ENCODE assay signal across 11 mouse cellular contexts in genomic region chr5:111935381-111936134, GRCm38 (mm10).
DNase-seq lines count a peak whose midpoint lies in the region; ATAC-seq and TF ChIP-seq lines count a peak whose summit lies in the region.
"Had no signal": no experiment of that assay in that cellular context is flagged by ENCODE, and none has a peak within 500 bp of the region (broad histone marks: within the 10 kb centered on the region; RNA-seq: fewer than 3 reads in every experiment).

No protein-coding gene starts in this region.

- H3K4me2 ChIP-seq in heart, embryonic 12.5 days: no peak overlapping the region
- no peak overlapping the region for H3K4me2 ChIP-seq in hindbrain, postnatal 0 days (ENCODE audit: low read depth, low read length)
- H3K4me2 ChIP-seq: heart, embryonic 13.5 days; kidney, embryonic 15.5 days had no signal

- H3K4me3 ChIP-seq in heart, embryonic 12.5 days: no peak overlapping the region
- H3K4me3 ChIP-seq in hindbrain, postnatal 0 days (ENCODE audit: low read length): no peak overlapping the region
- H3K4me3 ChIP-seq: heart, embryonic 13.5 days; kidney, embryonic 15.5 days had no signal

- H3K27ac ChIP-seq in heart, embryonic 12.5 days (ENCODE audit: poor library complexity, severe bottlenecking): no peak overlapping the region
- no peak overlapping the region for H3K27ac ChIP-seq in hindbrain, postnatal 0 days
- H3K27ac ChIP-seq: heart, embryonic 13.5 days; kidney, embryonic 15.5 days had no signal

- no peak for ATAC-seq in heart, embryonic 12.5 days (ENCODE audit: insufficient number of reproducible peaks, low FRiP score)
- ATAC-seq in hindbrain, postnatal 0 days: peak; percentile 93

- H3K27me3 ChIP-seq in heart, embryonic 12.5 days (replicated peaks): peaks cover 84% of the 10 kb centered on the region
- no peaks in the 10 kb centered on the region for H3K27me3 ChIP-seq in hindbrain, postnatal 0 days (ENCODE audit: insufficient read depth, low read length)
- H3K27me3 ChIP-seq: kidney, embryonic 15.5 days had no signal

- DNase-seq in heart, adult 8-10 months (ENCODE audit: low spot score): peak; percentile 11
- peak; percentile 34 for DNase-seq in Muller cell, postnatal 12 days (ENCODE audit: inconsistent ontology term)
- DNase-seq in cerebellum, adult 9-11 months: peak; percentile 93
- DNase-seq in hindbrain, postnatal 0 days (ENCODE audit: low spot score): peak; percentile 83
- DNase-seq in ovary, postnatal 14 days (ENCODE audit: low spot score): no peak
- DNase-seq in left cerebral cortex, adult 9 months (ENCODE audit: low spot score in 2 of 2): no peak
- DNase-seq in left cerebral cortex, postnatal 14 days (ENCODE audit: low spot score in 2 of 2): no peak
- DNase-seq: thymus, postnatal 25 days had no signal

- H3K36me3 ChIP-seq in heart, embryonic 12.5 days: no peaks in the 10 kb centered on the region
- no peaks in the 10 kb centered on the region for H3K36me3 ChIP-seq in hindbrain, postnatal 0 days (ENCODE audit: insufficient read depth, low read length)
- H3K36me3 ChIP-seq: heart, embryonic 13.5 days; kidney, embryonic 15.5 days had no signal

- peaks cover 7% of the 10 kb centered on the region for H3K9me3 ChIP-seq in heart, embryonic 12.5 days (replicated peaks)
- no peaks in the 10 kb centered on the region for H3K9me3 ChIP-seq in hindbrain, postnatal 0 days (ENCODE audit: low read length)
- H3K9me3 ChIP-seq: kidney, embryonic 15.5 days had no signal

- 67% methylated on average over 3 of the region's 3 CpGs for WGBS in heart, embryonic 12.5 days
- WGBS in hindbrain, postnatal 0 days: 43% methylated on average over 3 of the region's 3 CpGs

- 0 out of 2 replicates have a peak, but pooled peaks have one; percentile 4 for TF ChIP-seq CTCF in hindbrain, postnatal 0 days (IDR thresholded peaks at IDR 0.05; ENCODE audit: low read depth)

- H3K9ac ChIP-seq in heart, embryonic 12.5 days: no peak overlapping the region
- no peak overlapping the region for H3K9ac ChIP-seq in hindbrain, postnatal 0 days (replicated peaks; ENCODE audit: low read length)
- H3K9ac ChIP-seq: heart, embryonic 13.5 days; kidney, embryonic 15.5 days had no signal

- peaks cover under 1% of the 10 kb centered on the region for H3K4me1 ChIP-seq in heart, embryonic 12.5 days (replicated peaks)
- no peaks in the 10 kb centered on the region for H3K4me1 ChIP-seq in hindbrain, postnatal 0 days (ENCODE audit: insufficient read depth, low read length)
- H3K4me1 ChIP-seq: heart, embryonic 13.5 days; kidney, embryonic 15.5 days had no signal

- intact Hi-C loops in left cerebral cortex, postnatal 14 days (cut with DNase I): no loop called here

Comparison
In these comparisons a context has a peak if more than half of its experiments do, and no peak if none do; other contexts are left out.
1. DNase-seq: peak in heart, adult 8-10 months (single experiment), Muller cell, postnatal 12 days (single experiment), cerebellum, adult 9-11 months (single experiment) and hindbrain, postnatal 0 days (single experiment); none in ovary, postnatal 14 days (single experiment), left cerebral cortex, adult 9 months (0 of 2) and left cerebral cortex, postnatal 14 days (0 of 2).